Mouse (Mus musculus) MEL (cell line): ENCODE measurements around the gene Gfra1. TPM values are rescaled to one million over a fixed set of nuclear protein-coding genes. Genes with fewer than 3 reads are reported as not detected.

Source experiments
- DNase-seq: peaks from one replicate; pipeline ENCODE4 v3.0.0; 2011; ENCODE audit warnings: low read depth, low spot score
- H3K27ac ChIP-seq: 2 replicates; pipeline ENCODE4 v1.5.1; 2012; ENCODE audit warnings: low read depth, mild to moderate bottlenecking, control low read depth, low read length, moderate library complexity; ENCODE audit not compliant: control insufficient read depth
- H3K27me3 ChIP-seq, 2 experiments: fragments of 150-350 bp in 1 of 2; sonication (generic) in 1 of 2; 2 replicates each; pipeline ENCODE4 v1.6.1; 2012; ENCODE audit warnings: low read length in 2 of 2, mild to moderate bottlenecking in 2 of 2, improper control_type of control experiment in 1 of 2, moderate library complexity in 1 of 2; ENCODE audit not compliant: insufficient read depth in 2 of 2, control insufficient read depth in 1 of 2
- H3K36me3 ChIP-seq, 2 experiments: 2 replicates each; pipeline ENCODE4 v1.6.1; 2012 to 2014; ENCODE audit warnings: low read length in 2 of 2, improper control_type of control experiment in 1 of 2, inconsistent platforms in 1 of 2, mild to moderate bottlenecking in 1 of 2; ENCODE audit not compliant: insufficient read depth in 2 of 2, control insufficient read depth in 1 of 2
- H3K4me1 ChIP-seq, 2 experiments: fragments of 150-350 bp in 1 of 2; sonication (generic) in 1 of 2; 2 replicates each; pipeline ENCODE4 v1.6.1; 2012; ENCODE audit warnings: low read length in 2 of 2, improper control_type of control experiment in 1 of 2, mild to moderate bottlenecking in 1 of 2; ENCODE audit not compliant: insufficient read depth in 2 of 2, control insufficient read depth in 1 of 2
- H3K4me3 ChIP-seq, 2 experiments: fragments of 150-350 bp in 1 of 2; sonication (generic) in 1 of 2; 2 replicates each; pipeline ENCODE4 v1.5.1; 2012; ENCODE audit warnings: low read depth in 2 of 2, low read length in 2 of 2, mild to moderate bottlenecking in 2 of 2, moderate library complexity in 2 of 2, control low read depth in 1 of 2, improper control_type of control experiment in 1 of 2; ENCODE audit not compliant: control insufficient read depth in 1 of 2, insufficient read depth in 1 of 2
- H3K79me2 ChIP-seq: 2 replicates; pipeline ENCODE4 v1.6.1; 2012; ENCODE audit warnings: mild to moderate bottlenecking, low read length, moderate library complexity; ENCODE audit not compliant: control insufficient read depth, poor library complexity, insufficient read depth
- H3K9ac ChIP-seq: 2 replicates; pipeline ENCODE4 v1.6.1; 2012; ENCODE audit warnings: low read depth, mild to moderate bottlenecking, control low read depth, low read length, moderate library complexity; ENCODE audit not compliant: control insufficient read depth, poor library complexity, severe bottlenecking
- H3K9me3 ChIP-seq: fragments of 150-350 bp; sonication (generic); replicated peaks from 2 replicates; pipeline ENCODE4 v1.6.1; 2012; ENCODE audit warnings: mild to moderate bottlenecking, low read length, improper control_type of control experiment, moderate library complexity; ENCODE audit not compliant: insufficient read depth
- BHLHE40 ChIP-seq: IDR thresholded peaks from 2 replicates; pipeline ENCODE4 v1.6.1; 2012; ENCODE audit warnings: low read depth, mild to moderate bottlenecking, inconsistent platforms, low read length, improper control_type of control experiment, borderline replicate concordance
- ELF1 ChIP-seq: IDR thresholded peaks from 2 replicates; pipeline ENCODE4 v1.6.1; 2014; ENCODE audit warnings: low read depth, mild to moderate bottlenecking, inconsistent platforms, low read length, improper control_type of control experiment, moderate library complexity
- EP300 ChIP-seq, 2 experiments: IDR thresholded peaks; 2 replicates each; pipeline ENCODE4 v1.6.1; 2011; ENCODE audit warnings: improper control_type of control experiment in 2 of 2, low read length in 2 of 2, low read depth in 1 of 2, mild to moderate bottlenecking in 1 of 2
- ETS1 ChIP-seq: IDR thresholded peaks from 2 replicates; pipeline ENCODE4 v1.6.1; 2012; ENCODE audit warnings: low read depth, mild to moderate bottlenecking, inconsistent platforms, low read length, improper control_type of control experiment, moderate library complexity
- HCFC1 ChIP-seq: IDR thresholded peaks from 2 replicates; pipeline ENCODE4 v1.6.1; 2012; ENCODE audit warnings: low read depth, mild to moderate bottlenecking, inconsistent platforms, low read length, improper control_type of control experiment, moderate library complexity
- MAX ChIP-seq: IDR thresholded peaks from 2 replicates; pipeline ENCODE4 v1.6.1; 2011; ENCODE audit warnings: low read length, improper control_type of control experiment
- MAZ ChIP-seq: IDR thresholded peaks from 2 replicates; pipeline ENCODE4 v1.6.1; 2012; ENCODE audit warnings: low read depth, mild to moderate bottlenecking, inconsistent platforms, low read length, improper control_type of control experiment
- MEF2A ChIP-seq: IDR thresholded peaks from 2 replicates; pipeline ENCODE4 v1.6.1; 2014; ENCODE audit warnings: low read depth, mild to moderate bottlenecking, inconsistent platforms, low read length, improper control_type of control experiment; ENCODE audit not compliant: poor library complexity, insufficient replicate concordance, severe bottlenecking; ENCODE audit errors: extremely low read depth
- MXI1 ChIP-seq: IDR thresholded peaks from 2 replicates; pipeline ENCODE4 v1.6.1; 2011; ENCODE audit warnings: mild to moderate bottlenecking, low read depth, low read length, improper control_type of control experiment
- MYB ChIP-seq: IDR thresholded peaks from 2 replicates; pipeline ENCODE4 v1.6.1; 2011; ENCODE audit warnings: mild to moderate bottlenecking, low read depth, low read length, improper control_type of control experiment
- MYC ChIP-seq: IDR thresholded peaks from 2 replicates; pipeline ENCODE4 v1.6.1; 2011; ENCODE audit warnings: low read depth, mild to moderate bottlenecking, low read length, improper control_type of control experiment, moderate library complexity
- NELFE ChIP-seq: IDR thresholded peaks from 2 replicates; pipeline ENCODE4 v1.6.1; 2011; ENCODE audit warnings: low read depth, low read length, improper control_type of control experiment
- RAD21 ChIP-seq: IDR thresholded peaks from 2 replicates; pipeline ENCODE4 v1.6.1; 2011; ENCODE audit warnings: mild to moderate bottlenecking, low read depth, low read length, improper control_type of control experiment
- RCOR1 ChIP-seq: IDR thresholded peaks from 2 replicates; pipeline ENCODE4 v1.6.1; 2012; ENCODE audit warnings: low read depth, mild to moderate bottlenecking, inconsistent platforms, low read length, improper control_type of control experiment
- SIN3A ChIP-seq: IDR thresholded peaks from 2 replicates; pipeline ENCODE4 v1.6.1; 2012; ENCODE audit warnings: low read length, improper control_type of control experiment, inconsistent platforms
- SMC3 ChIP-seq: IDR thresholded peaks from 2 replicates; pipeline ENCODE4 v1.6.1; 2011; ENCODE audit warnings: low read depth, low read length, improper control_type of control experiment
- TAL1 ChIP-seq: IDR thresholded peaks from 2 replicates; pipeline ENCODE4 v1.6.1; 2012; ENCODE audit warnings: mild to moderate bottlenecking, inconsistent platforms, low read length, moderate library complexity, mixed read lengths
- USF1 ChIP-seq: IDR thresholded peaks from 2 replicates; pipeline ENCODE4 v1.6.1; 2014; ENCODE audit warnings: low read depth, mild to moderate bottlenecking, inconsistent platforms, low read length, improper control_type of control experiment, moderate library complexity
- USF2 ChIP-seq, 2 experiments: IDR thresholded peaks; 2 replicates each; pipeline ENCODE4 v1.6.1; 2011 to 2012; ENCODE audit warnings: improper control_type of control experiment in 2 of 2, low read length in 2 of 2, borderline replicate concordance in 1 of 2, inconsistent platforms in 1 of 2, low read depth in 1 of 2, mild to moderate bottlenecking in 1 of 2; ENCODE audit not compliant: insufficient read depth in 1 of 2
- ZC3H11A ChIP-seq: IDR thresholded peaks from 2 replicates; pipeline ENCODE4 v1.6.1; 2012; ENCODE audit warnings: low read depth, mild to moderate bottlenecking, inconsistent platforms, low read length, improper control_type of control experiment
- polyA plus RNA-seq, 2 experiments: library from polyadenylated mRNA; stranded (reverse) in 1 of 2; unstranded in 1 of 2; fragments of >175 nt in 1 of 2; fragments of >200 nt in 1 of 2; gene quantifications; 2 replicates each; pipeline versions ENCODE4 v1.2.1 to v1.2.4; 2012; ENCODE audit warnings: low replicate concordance in 2 of 2, low read depth in 1 of 2; ENCODE audit not compliant: insufficient read length in 2 of 2, insufficient read depth in 1 of 2, missing spikeins in 1 of 2
- total RNA-seq: library from RNA; depleted of rRNA; stranded (reverse); fragments of 300-350 nt; gene quantifications from 2 replicates; pipeline ENCODE4 v1.2.3, GENCODE M21; 2012

The Gfra1 gene
- total and polyA plus RNA-seq, 3 experiments: not detected

GRCm38 (mm10) chr19:58364688-58365087, 91.0 kb downstream of the Gfra1 start:
- DNase-seq: no peak
- Histone ChIP-seq H3K4me3 (no peak overlapping the region), H3K36me3 (no peaks in the 10 kb centered on the region), H3K9me3 (no peaks in the 10 kb centered on the region), H3K27me3 (no peaks in the 10 kb centered on the region), H3K79me2 (no peaks in the 10 kb centered on the region), H3K27ac (no peak overlapping the region), H3K4me1 (no peaks in the 10 kb centered on the region), H3K9ac (no peak overlapping the region)
- no peak for TF ChIP-seq ZC3H11A
- TF ChIP-seq, all 39 proteins: peak for 0

GRCm38 (mm10) chr19:58360982-58361381, 94.7 kb downstream of the Gfra1 start:
- Histone ChIP-seq H3K79me2 (no peaks in the 10 kb centered on the region), H3K27ac (no peak overlapping the region), H3K4me1 (no peaks in the 10 kb centered on the region), H3K36me3 (no peaks in the 10 kb centered on the region), H3K4me3 (no peak overlapping the region), H3K27me3 (no peaks in the 10 kb centered on the region), H3K9me3 (no peaks in the 10 kb centered on the region), H3K9ac (no peak overlapping the region)
- TF ChIP-seq RAD21 (no peak), USF1 (no peak), EP300 (IDR thresholded peaks at IDR 0.05; ENCODE audit: low read depth in 1 of 2, low read length in 2 of 2) (no peak), MAX (no peak), RCOR1 (no peak)
- DNase-seq: no peak

DNA sequence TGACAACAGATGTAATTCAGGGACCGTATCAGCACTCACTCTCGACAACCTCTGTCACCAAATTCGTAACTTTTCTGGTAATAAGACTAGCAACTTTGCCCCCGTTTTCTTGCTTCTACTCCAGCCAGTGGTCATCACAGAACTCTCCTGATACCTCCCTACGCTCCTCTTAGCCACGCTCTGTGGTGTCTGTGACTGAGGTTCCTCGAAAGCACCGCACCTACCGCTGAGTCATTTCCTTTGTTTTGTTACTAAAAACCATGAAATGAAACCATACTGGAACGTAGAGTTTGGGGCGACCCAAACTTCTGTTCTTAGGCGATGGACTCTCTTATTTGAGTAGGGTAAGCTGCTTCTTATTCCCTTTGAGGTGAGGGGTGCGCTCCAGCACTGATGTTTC, 97.6 kb downstream of the Gfra1 start:
- no peak overlapping the region for H3K27ac ChIP-seq
- H3K9ac ChIP-seq: no peak overlapping the region
- no peaks in the 10 kb centered on the region for H3K4me1 ChIP-seq
- no peaks in the 10 kb centered on the region for H3K36me3 ChIP-seq
- H3K79me2 ChIP-seq: no peaks in the 10 kb centered on the region
- DNase-seq: no peak
- TF ChIP-seq MXI1: no peak
- TF ChIP-seq TAL1: no peak
- no peak for TF ChIP-seq RCOR1
- TF ChIP-seq HCFC1: no peak
- no peak for TF ChIP-seq ELF1
- no peak overlapping the region for H3K4me3 ChIP-seq
- H3K27me3 ChIP-seq: no peaks in the 10 kb centered on the region
- no peaks in the 10 kb centered on the region for H3K9me3 ChIP-seq

- Histone ChIP-seq H3K79me2 (no peaks in the 10 kb centered on the region), H3K27ac (no peak overlapping the region), H3K27me3 (no peaks in the 10 kb centered on the region), H3K4me1 (no peaks in the 10 kb centered on the region), H3K36me3 (no peaks in the 10 kb centered on the region), H3K4me3 (no peak overlapping the region), H3K9ac (no peak overlapping the region), H3K9me3 (no peaks in the 10 kb centered on the region)
- no peak for DNase-seq
- TF ChIP-seq MYB: no peak
- no peak for TF ChIP-seq NELFE
- no peak for TF ChIP-seq TAL1
- no peak for TF ChIP-seq ETS1
- TF ChIP-seq ZC3H11A: no peak
- TF ChIP-seq MAZ: no peak
- TF ChIP-seq USF1: no peak
- TF ChIP-seq SMC3: no peak
- TF ChIP-seq MEF2A: no peak
- no peak for TF ChIP-seq USF2 (IDR thresholded peaks at IDR 0.05; ENCODE audit: borderline replicate concordance in 1 of 2, insufficient read depth in 1 of 2, low read depth in 1 of 2, low read length in 2 of 2)
- no peak for TF ChIP-seq MYC
- TF ChIP-seq SIN3A: no peak
- no peak for TF ChIP-seq BHLHE40
- TF ChIP-seq MXI1: no peak
These were observed 101.8 kb downstream of the Gfra1 start for GRCm38 (mm10) chr19:58353953-58354352.
